Mouse (Mus musculus) bone marrow, adult 2 months (tissue): ENCODE data around the gene Klk9. TPM values are rescaled to one million over a fixed set of nuclear protein-coding genes. Genes with fewer than 3 reads are reported as not detected.

ENCODE experiments used
- H3K27ac ChIP-seq: fragments of 200-500 bp; 2 replicates; pipeline ENCODE4 v1.5.1; 2012; ENCODE audit warnings: low read depth, mild to moderate bottlenecking, control low read depth, inconsistent platforms, low read length; ENCODE audit not compliant: control insufficient read depth, poor library complexity, insufficient read depth
- H3K4me1 ChIP-seq: fragments of 200-500 bp; 2 replicates; pipeline ENCODE4 v1.6.1; 2011; ENCODE audit warnings: low read length; ENCODE audit not compliant: control insufficient read depth, insufficient read depth
- H3K4me3 ChIP-seq: fragments of 200-500 bp; replicated peaks from 2 replicates; pipeline ENCODE3; 2011; ENCODE audit warnings: mild to moderate bottlenecking, low read depth, low read length, control low read depth; ENCODE audit not compliant: control insufficient read depth
- CTCF ChIP-seq: fragments of 200-500 bp; IDR thresholded peaks from 2 replicates; pipeline ENCODE4 v1.5.1; 2011; ENCODE audit warnings: low read length, control low read depth; ENCODE audit not compliant: control insufficient read depth, insufficient read depth
- POLR2A ChIP-seq: fragments of 200-500 bp; IDR thresholded peaks from 2 replicates; pipeline ENCODE4 v1.6.1; 2011; ENCODE audit warnings: low read depth, mild to moderate bottlenecking, control low read depth, low read length, borderline replicate concordance; ENCODE audit not compliant: control insufficient read depth
- WGBS: fragments of 180-500 bp; shearing (Covaris S2); methylation state at CpG from one replicate; pipeline ENCODE4 v1.1.7; 2018; 5-methylcytosine and 5-hydroxymethylcytosine counted together
- polyA plus RNA-seq: library from polyadenylated mRNA; stranded (reverse); fragments of >200 nt; gene quantifications from 2 replicates; pipeline ENCODE4 v1.2.4, GENCODE M21; 2011; ENCODE audit warnings: low replicate concordance; ENCODE audit not compliant: missing spikeins, insufficient read depth, insufficient read length

Gene Klk9
- polyA plus RNA-seq, 1 experiment = not detected

DNA sequence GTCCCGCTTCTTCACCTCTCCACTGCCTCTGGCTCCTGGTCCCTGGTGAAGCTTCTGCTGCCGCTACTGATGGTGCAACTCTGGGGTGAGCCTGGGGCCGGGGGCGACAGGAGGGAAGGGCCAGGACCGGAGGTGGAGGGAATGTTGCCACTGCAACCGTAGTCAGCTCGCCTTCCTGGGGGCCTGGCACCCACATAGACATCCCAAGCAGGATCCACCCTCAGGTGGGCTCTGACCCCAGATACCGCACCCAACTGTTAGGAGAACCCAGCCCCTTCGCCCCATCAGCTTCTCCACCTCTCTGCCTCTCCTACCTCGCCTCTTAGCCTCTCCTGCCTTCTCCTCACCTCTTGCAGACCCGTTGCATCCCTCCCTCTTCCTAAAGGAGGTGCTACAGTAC is 10.2 kb upstream of the Klk9 start:
- no peak overlapping the region for H3K4me3 ChIP-seq
- 79% methylated on average over 11 of the region's 11 CpGs for WGBS
- H3K27ac ChIP-seq = no peak overlapping the region
- TF ChIP-seq CTCF (no peak), POLR2A (no peak)
- no peaks in the 10 kb centered on the region for H3K4me1 ChIP-seq

DNA sequence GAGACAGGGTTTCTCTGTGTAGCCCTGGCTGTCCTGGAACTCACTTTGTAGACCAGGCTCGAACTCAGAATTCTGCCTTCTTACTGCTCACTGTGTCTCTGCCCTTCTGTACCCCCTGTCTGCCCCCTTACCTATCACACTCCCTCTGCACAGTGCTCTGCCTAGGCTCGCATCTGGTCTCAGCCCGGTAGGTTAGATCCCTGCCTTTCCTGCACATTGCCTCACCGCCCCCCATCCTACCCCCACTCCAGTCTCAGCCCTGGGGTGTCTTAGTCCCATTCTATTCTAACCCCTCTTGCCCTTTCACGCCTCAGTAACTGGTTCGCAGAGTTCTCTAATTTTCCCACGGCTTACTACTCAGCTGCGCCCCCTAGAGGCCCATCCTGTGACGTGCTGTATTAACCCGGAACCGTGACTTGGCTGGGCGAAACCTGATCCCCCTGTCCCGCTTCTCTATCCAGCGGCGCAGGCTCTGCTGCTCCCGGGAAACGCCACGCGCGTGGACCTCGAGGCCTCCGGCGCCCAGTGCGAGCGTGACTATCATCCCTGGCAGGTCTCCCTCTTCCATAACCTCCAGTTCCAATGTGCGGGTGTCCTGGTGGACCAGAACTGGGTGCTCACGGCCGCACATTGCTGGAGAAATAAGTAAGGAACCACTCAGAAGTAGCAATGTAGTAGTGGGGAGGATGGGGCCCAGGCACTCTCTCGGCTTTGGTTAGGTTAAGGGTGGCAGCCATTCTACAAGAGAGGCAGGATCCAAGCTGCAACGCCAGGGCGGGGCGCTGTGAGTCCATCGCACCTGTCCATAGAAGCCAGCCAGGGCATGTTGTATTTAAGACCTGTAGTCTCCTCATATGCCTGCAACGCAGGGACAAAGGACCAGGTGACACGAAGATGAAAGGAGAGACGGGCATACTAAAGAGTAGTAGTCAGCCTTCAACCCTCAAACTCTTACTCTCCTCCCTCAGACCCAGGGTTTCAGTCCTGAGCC is 9.1 kb upstream of the Klk9 start:
- WGBS = 8% methylated on average over 36 of the region's 36 CpGs
- TF ChIP-seq POLR2A (no peak), CTCF (peak; percentile 69)
- Histone ChIP-seq H3K4me1 (no peaks in the 10 kb centered on the region), H3K4me3 (no peak overlapping the region), H3K27ac (no peak overlapping the region; the same call in 1 of the 2 replicates)

DNA sequence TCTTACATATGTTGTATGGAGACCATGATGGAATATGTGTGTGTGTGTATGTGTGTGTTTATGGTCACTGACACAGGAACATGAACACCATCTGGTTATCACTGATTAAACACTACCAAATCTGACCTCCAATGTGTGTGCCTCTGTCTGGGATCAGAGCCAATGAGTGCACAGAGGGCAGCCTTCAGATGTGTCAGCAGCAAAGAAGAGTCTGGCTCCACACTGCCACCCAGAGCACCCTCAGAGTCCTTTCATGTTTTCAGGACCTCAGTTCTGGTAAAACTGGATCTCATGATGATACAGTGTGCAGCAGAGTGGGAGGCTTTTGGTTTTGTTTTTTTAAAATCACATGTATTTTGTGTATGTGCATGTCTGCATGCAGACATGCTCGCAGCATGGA is 6.4 kb upstream of the Klk9 start:
- Histone ChIP-seq H3K27ac (no peak overlapping the region), H3K4me1 (no peaks in the 10 kb centered on the region), H3K4me3 (no peak overlapping the region)
- 71% methylated on average over 1 of the region's 1 CpGs for WGBS
- no peak for TF ChIP-seq CTCF
- no peak for TF ChIP-seq POLR2A

DNA sequence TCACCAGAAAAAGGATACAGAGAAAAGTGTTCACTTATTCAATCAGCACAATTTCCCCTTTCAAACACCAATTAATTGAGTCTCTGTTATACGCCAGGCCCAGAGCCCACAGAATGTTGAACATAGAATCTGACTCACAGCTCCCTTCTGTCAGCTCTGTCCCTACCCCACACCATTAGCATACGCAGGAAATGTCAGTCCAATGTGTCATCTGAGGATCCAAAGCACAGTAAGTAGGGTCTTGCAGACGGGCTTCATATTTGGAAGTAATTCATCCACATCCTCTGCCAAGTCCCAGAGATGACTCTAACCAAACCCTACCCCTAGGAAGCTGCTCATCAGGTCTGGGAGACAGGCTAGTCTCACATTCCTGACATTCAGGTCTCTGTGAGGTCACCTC is 3.6 kb upstream of the Klk9 start:
- TF ChIP-seq CTCF (no peak), POLR2A (no peak)
- WGBS = 68% methylated on average over 3 of the region's 3 CpGs
- no peak overlapping the region for H3K4me3 ChIP-seq
- no peaks in the 10 kb centered on the region for H3K4me1 ChIP-seq
- no peak overlapping the region for H3K27ac ChIP-seq

DNA sequence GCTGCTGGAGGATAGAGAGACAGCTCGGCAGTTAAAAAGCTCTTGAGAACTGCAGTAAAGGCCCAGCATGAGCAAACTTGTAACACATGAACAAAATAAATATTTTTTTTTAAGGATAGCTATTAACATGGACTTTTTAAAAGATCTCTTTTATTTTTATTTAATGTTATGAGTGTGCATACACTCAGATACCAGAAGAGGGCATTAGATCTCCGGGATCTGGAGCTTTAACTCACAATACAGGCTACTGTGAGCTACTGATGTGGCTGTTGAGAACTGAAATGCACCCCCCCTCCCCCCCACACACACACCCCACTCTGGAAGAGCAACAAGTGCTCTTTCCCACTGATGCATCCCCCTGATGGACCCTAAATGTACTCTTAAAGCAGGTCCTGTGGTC is 2.4 kb upstream of the Klk9 start:
- H3K4me1 ChIP-seq = no peaks in the 10 kb centered on the region
- TF ChIP-seq POLR2A (no peak), CTCF (no peak)
- 56% methylated on average over 2 of the region's 2 CpGs for WGBS
- H3K27ac ChIP-seq = no peak overlapping the region
- no peak overlapping the region for H3K4me3 ChIP-seq

DNA sequence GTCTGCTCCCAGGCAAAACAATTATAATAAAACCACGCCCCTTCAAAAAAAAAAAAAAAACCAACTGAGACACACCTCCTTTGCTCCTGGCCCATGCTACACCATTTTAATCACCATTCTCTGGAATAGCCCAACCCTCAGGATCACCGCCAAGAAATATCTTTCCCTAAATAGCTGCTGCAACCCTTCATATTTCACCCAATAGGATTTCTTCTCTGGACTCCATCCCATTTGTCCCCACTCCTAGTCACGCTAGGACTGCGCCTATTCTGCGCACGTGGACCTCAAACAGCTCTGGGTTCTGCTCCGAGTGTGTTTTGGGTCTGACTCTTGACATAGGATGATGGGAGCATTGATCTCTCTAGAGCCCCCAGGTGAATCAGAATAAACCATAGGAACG is 4.7 kb downstream of the Klk9 start:
- WGBS = 29% methylated on average over 8 of the region's 8 CpGs

DNA sequence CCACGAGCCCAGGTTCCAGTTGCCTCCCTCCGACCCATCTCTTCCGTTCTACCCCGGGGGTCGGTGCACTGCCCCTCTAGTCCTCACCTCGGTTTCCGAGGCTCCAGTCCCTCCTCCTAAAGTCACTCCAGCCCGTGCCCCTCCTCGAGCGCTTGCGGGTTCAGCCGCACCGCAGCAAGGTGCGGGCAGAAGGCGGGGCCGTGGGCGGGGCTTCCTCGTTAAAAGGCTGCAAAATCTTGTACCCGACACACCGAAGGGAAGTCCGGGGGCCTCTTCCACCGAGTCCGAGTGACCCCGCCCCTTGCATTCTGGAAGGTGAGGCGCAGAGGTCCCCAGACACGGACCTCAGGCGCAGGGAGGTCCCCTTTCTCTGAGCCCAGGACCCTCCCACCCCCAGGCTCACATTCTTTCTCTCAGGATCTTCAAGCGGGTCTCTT is 5.7 kb downstream of the Klk9 start, which contains the start of gene Klk8:
Klk8 (plus strand) TSS at position 245 of the 437 bp plus-strand sequence.
- under 1% methylated on average over 28 of the region's 28 CpGs for WGBS
- no peaks in the 10 kb centered on the region; the same call in 1 of the 2 replicates for H3K4me1 ChIP-seq
- no peak within 1 kb of the TSS for H3K27ac ChIP-seq
- no peak for TF ChIP-seq CTCF
- no peak for TF ChIP-seq POLR2A
- peak within 1 kb of the TSS; percentile 33 for H3K4me3 ChIP-seq

More for the DNA sequence above, 4.7 kb downstream of the Klk9 start:
- Histone ChIP-seq H3K27ac (no peak overlapping the region), H3K4me3 (no peak overlapping the region), H3K4me1 (no peaks in the 10 kb centered on the region; the same call in 1 of the 2 replicates)
- TF ChIP-seq CTCF = no peak
- TF ChIP-seq POLR2A = no peak

DNA sequence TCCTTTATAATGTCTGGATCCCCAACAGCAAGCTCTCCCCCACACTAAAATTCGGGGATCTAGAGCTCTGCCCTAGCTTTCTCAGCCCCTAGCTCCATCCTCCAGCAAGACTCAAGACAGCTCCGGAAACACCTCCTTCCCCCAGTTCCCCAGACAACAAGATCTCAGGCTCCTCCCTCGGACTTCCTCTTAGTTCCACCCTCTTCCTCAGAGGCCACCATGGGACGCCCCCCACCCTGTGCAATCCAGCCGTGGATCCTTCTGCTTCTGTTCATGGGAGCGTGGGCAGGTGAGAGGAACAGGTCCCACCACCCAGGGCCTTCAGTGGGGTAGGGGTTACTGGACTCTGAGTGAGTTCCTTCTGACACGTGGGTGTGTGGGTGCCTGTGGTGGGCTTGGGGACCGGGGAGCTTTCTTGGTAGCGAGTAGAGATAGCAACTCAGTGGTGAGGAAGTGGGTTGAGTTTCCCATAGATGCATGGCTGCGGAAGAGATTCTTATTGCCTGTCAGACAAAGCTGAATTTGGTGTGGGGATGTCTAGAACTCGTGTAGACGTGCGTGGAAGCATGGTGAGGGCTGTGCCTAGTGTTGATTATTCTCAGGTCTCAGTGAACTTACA is 6.3 kb downstream of the Klk9 start:
- Histone ChIP-seq H3K4me1 (no peaks in the 10 kb centered on the region; the same call in 1 of the 2 replicates), H3K27ac (no peak overlapping the region), H3K4me3 (no peak overlapping the region)
- 6% methylated on average over 13 of the region's 13 CpGs for WGBS
- TF ChIP-seq CTCF = no peak
- TF ChIP-seq POLR2A = no peak
